Mouse (Mus musculus): Measurements from ENCODE around the gene Hap1.

GRCm38 (mm10) chr11:100395200-100395599 lies 39.3 kb upstream of the Hap1 start:
- TF ChIP-seq BHLHE40 (IDR thresholded peaks at IDR 0.05; ENCODE audit: borderline replicate concordance, low read depth, low read length) = no peak
- no peak for TF ChIP-seq POLR2AphosphoS2 (IDR thresholded peaks at IDR 0.05; ENCODE audit: low read length)
- no peak for TF ChIP-seq MAFK (IDR thresholded peaks at IDR 0.05; ENCODE audit: borderline replicate concordance, low read depth, low read length)
- TF ChIP-seq EP300 (IDR thresholded peaks at IDR 0.05; ENCODE audit: low read depth in 1 of 2, low read length in 2 of 2) = no peak
- no peak for TF ChIP-seq ELF1 (IDR thresholded peaks at IDR 0.05; ENCODE audit: low read depth, low read length)
- TF ChIP-seq RAD21 (IDR thresholded peaks at IDR 0.05; ENCODE audit: low read depth, low read length) = no peak
- no peak for TF ChIP-seq MYB (IDR thresholded peaks at IDR 0.05; ENCODE audit: low read depth, low read length)
- no peak for TF ChIP-seq CTCF (IDR thresholded peaks at IDR 0.05 in 2 of 3, conservative IDR thresholded peaks at IDR 0.05 in 1 of 3; ENCODE audit: control insufficient read depth in 1 of 3, insufficient read depth in 1 of 3, low read depth in 2 of 3, low read length in 3 of 3, poor library complexity in 1 of 3, severe bottlenecking in 1 of 3)
- TF ChIP-seq USF2 (IDR thresholded peaks at IDR 0.05; ENCODE audit: borderline replicate concordance in 1 of 2, insufficient read depth in 1 of 2, low read depth in 1 of 2, low read length in 2 of 2) = no peak
- no peak for TF ChIP-seq ZNF384 (IDR thresholded peaks at IDR 0.05; ENCODE audit: low read depth, low read length)
- no peak for TF ChIP-seq TBP (IDR thresholded peaks at IDR 0.05; ENCODE audit: low read depth, low read length)
- no peak for TF ChIP-seq POLR2A (IDR thresholded peaks at IDR 0.05; ENCODE audit: control insufficient read depth in 1 of 2, insufficient read depth in 1 of 2, low read depth in 1 of 2, low read length in 2 of 2, poor library complexity in 1 of 2)
- no peak for TF ChIP-seq E2F4 (IDR thresholded peaks at IDR 0.05; ENCODE audit: borderline replicate concordance, low read depth, low read length)
